Mouse (Mus musculus) megakaryocyte-erythroid progenitor cell, adult 5-6 weeks (primary cell): Measurements from ENCODE around the gene Serpinb9. TPM values are rescaled to one million over a fixed set of nuclear protein-coding genes. Genes with fewer than 3 reads are reported as not detected.

Experiments used
- ATAC-seq: replicated peaks from 2 replicates; pipeline ENCODE4 v1.8.0; 2016; ENCODE audit warnings: mild to moderate bottlenecking, inconsistent platforms; ENCODE audit not compliant: severe bottlenecking, poor library complexity, low FRiP score, low TSS enrichment
- total RNA-seq, 2 experiments: library from RNA; stranded (forward) in 1 of 2; stranded (reverse) in 1 of 2; fragments of 200-1000, 215-1000 nt in 1 of 2; fragments of >200 nt in 1 of 2; fragmentation: Nextera tagmentation in 1 of 2; gene quantifications; 2 replicates each; pipeline ENCODE4 v1.2.3; 2014 to 2017

Gene Serpinb9
- total RNA-seq, 2 experiments from 2014 or later, result 5.8 to 6.1 TPM

DNA sequence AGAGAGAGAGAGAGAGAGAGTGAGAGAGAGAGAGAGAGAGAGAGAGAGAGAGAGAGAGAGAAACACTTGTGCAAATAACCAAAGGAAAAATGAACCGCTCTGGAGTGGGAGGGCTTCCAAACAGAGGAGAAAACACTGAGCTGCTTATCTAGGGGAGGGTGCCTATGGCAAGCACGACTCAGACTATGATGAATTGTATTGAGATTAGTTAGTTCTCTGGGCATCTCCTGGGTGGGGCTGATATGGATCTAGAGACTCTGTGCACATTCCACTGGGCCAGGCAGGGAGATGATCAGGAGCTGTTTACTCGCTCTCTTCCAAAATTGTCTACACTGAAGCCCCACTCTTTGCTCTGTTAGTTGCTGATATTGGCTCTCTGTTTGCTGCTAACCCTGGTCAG lies 48.6 kb downstream of the Serpinb9 start:
- ATAC-seq, result peak; percentile 65; the same call in 1 of the 2 replicates

DNA sequence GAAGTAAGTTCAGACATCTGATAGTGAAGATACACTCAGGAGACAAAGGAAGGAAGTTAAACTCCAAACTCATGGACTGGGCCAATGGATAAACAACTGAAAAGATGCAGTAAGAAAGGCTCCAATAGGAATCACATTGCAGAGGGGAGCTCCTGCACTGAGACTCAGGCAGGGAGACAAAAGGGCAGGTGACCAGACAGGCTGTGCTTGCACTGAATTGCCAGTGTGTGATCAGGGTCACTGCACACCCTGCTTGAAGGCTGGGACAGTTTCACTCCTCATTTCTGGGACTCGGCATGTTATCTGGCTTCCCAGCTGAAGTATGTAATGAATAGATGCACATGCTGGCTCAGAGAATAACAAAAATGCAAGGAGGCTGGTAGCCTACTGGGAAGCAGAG lies 60.0 kb downstream of the Serpinb9 start:
- no peak for ATAC-seq

Other genes starting within 250 kb of the Serpinb9 start
- gene Mylk4, start 219.3 kb upstream of the Serpinb9 start, total RNA-seq (2014; fragmentation: Nextera tagmentation), result 0.11 TPM in 1 of 2 replicates, not detected in the other
- gene Mylk4, start 219.3 kb upstream of the Serpinb9 start, total RNA-seq (2017), result not detected in 2 replicates
- 22.3 and 38.7 TPM in 2 replicates for gene Wrnip1, start 201.2 kb upstream of the Serpinb9 start, total RNA-seq (2014; fragmentation: Nextera tagmentation)
- 37.6 and 45.8 TPM in 2 replicates for gene Wrnip1, start 201.2 kb upstream of the Serpinb9 start, total RNA-seq (2017)
- not detected in 2 replicates for gene D930007J09Rik, start 200.4 kb upstream of the Serpinb9 start, total RNA-seq (2014; fragmentation: Nextera tagmentation)
- gene D930007J09Rik, start 200.4 kb upstream of the Serpinb9 start, total RNA-seq (2017), result not detected in 2 replicates
- 2.4 and 16.7 TPM in 2 replicates for gene Serpinb1a, start 152.1 kb upstream of the Serpinb9 start, total RNA-seq (2014; fragmentation: Nextera tagmentation)
- gene Serpinb1a, start 152.1 kb upstream of the Serpinb9 start, total RNA-seq (2017), result 10.1 and 35.8 TPM in 2 replicates
- gene Serpinb1c, start 105.0 kb upstream of the Serpinb9 start, total RNA-seq (2014; fragmentation: Nextera tagmentation), result not detected in 2 replicates
- gene Serpinb1c, start 105.0 kb upstream of the Serpinb9 start, total RNA-seq (2017), result not detected in 2 replicates
- gene Serpinb6b, start 38.0 kb upstream of the Serpinb9 start, total RNA-seq (2014; fragmentation: Nextera tagmentation), result 10.1 and 14.4 TPM in 2 replicates
- 36.7 and 70.1 TPM in 2 replicates for gene Serpinb6b, start 38.0 kb upstream of the Serpinb9 start, total RNA-seq (2017)
- not detected in 2 replicates for gene Serpinb9b, start 24.2 kb downstream of the Serpinb9 start, total RNA-seq (2014; fragmentation: Nextera tagmentation)
- not detected in 2 replicates for gene Serpinb9b, start 24.2 kb downstream of the Serpinb9 start, total RNA-seq (2017)
- gene Serpinb1b, start 75.3 kb downstream of the Serpinb9 start, total RNA-seq (2014; fragmentation: Nextera tagmentation), result not detected in 2 replicates
- gene Serpinb1b, start 75.3 kb downstream of the Serpinb9 start, total RNA-seq (2017), result not detected in 2 replicates
- gene Serpinb9c, start 156.5 kb downstream of the Serpinb9 start, total RNA-seq (2014; fragmentation: Nextera tagmentation), result not detected in 2 replicates
- not detected in 2 replicates for gene Serpinb9c, start 156.5 kb downstream of the Serpinb9 start, total RNA-seq (2017)
- not detected in 2 replicates for gene Serpinb9d, start 189.7 kb downstream of the Serpinb9 start, total RNA-seq (2014; fragmentation: Nextera tagmentation)
- gene Serpinb9d, start 189.7 kb downstream of the Serpinb9 start, total RNA-seq (2017), result not detected in 2 replicates
- gene Serpinb9e, start 246.4 kb downstream of the Serpinb9 start, total RNA-seq (2014; fragmentation: Nextera tagmentation), result not detected in 2 replicates
- gene Serpinb9e, start 246.4 kb downstream of the Serpinb9 start, total RNA-seq (2017), result not detected in 2 replicates